Mouse (Mus musculus): ENCODE measurements around the gene Shmt2.

DNA sequence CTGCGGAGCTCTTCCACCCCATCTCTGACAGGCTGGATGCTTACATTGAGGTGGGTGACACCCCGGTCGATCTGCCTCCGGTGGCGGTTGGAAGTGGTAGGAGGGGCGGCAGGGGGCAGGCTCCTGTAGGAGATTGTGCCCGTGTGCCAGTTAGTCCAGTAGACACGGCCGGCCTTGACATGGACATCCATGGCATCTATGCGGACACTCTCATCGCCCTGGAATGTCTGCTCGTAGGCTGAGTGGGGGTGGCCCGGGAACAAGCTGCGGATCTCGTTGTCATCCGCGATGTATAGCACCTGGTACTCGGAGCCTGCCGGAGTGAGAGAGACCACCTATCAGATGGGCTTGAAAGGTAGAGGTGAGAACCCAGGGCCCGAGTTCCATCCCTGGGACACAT is 22.1 kb upstream of the Shmt2 start:
- TF ChIP-seq CTCF (IDR thresholded peaks at IDR 0.05; ENCODE audit: control insufficient read depth, insufficient read depth, insufficient replicate concordance, low read depth, low read length) (no peak), POLR2A (IDR thresholded peaks at IDR 0.05; ENCODE audit: control insufficient read depth, low read depth, low read length) (no peak)

Data from testis, adult 2 months (tissue).